Mouse (Mus musculus) adrenal gland, postnatal 25 days (tissue): ENCODE measurements around the gene Ndufb4. TPM values are rescaled to one million over a fixed set of nuclear protein-coding genes. Genes with fewer than 3 reads are reported as not detected.
A peak's percentile ranks its signal among the peaks of the same experiment; 100 is the strongest.
"Not testable (repeated sequence)": the region's sequence is repeated elsewhere in the genome, so short reads cannot be mapped to it uniquely, and the experiment has no call there.

Experiments
- DNase-seq: peaks from one replicate; pipeline ENCODE4 v3.0.0; 2021; ENCODE audit warnings: mixed read lengths
- total RNA-seq: library from RNA; stranded (reverse); gene quantifications from 2 replicates; pipeline ENCODE4 v1.2.3, GENCODE M21; 2021

The Ndufb4 gene
- total RNA-seq, 1 experiment from 2014 or later, result 145 TPM

GRCm38 (mm10) chr16:37680216-37680615 is 26.0 kb upstream of the Ndufb4 start:
- DNase-seq, result no peak

GRCm38 (mm10) chr16:37677586-37677985 is 23.3 kb upstream of the Ndufb4 start:
- no peak for DNase-seq

- DNase-seq, result no peak
Observed at GRCm38 (mm10) chr16:37676677-37677072, 22.4 kb upstream of the Ndufb4 start.

- DNase-seq, result peak; percentile 42
Observed at GRCm38 (mm10) chr16:37676024-37676676, 21.9 kb upstream of the Ndufb4 start.

GRCm38 (mm10) chr16:37675326-37675725 is 21.1 kb upstream of the Ndufb4 start:
- DNase-seq, result no peak

- DNase-seq, result no peak
Observed at GRCm38 (mm10) chr16:37670666-37671283, 16.5 kb upstream of the Ndufb4 start.

- DNase-seq, result no peak
Observed at GRCm38 (mm10) chr16:37665394-37665935, 11.2 kb upstream of the Ndufb4 start.

GRCm38 (mm10) chr16:37663643-37664459 is 9.6 kb upstream of the Ndufb4 start:
- DNase-seq, result no peak

- DNase-seq, result no peak
Observed at GRCm38 (mm10) chr16:37656796-37657195, 2.5 kb upstream of the Ndufb4 start.

- no peak for DNase-seq
Observed at GRCm38 (mm10) chr16:37655756-37656347, 1.6 kb upstream of the Ndufb4 start.

- DNase-seq, result no peak
Observed at GRCm38 (mm10) chr16:37654831-37655455, 690 bp upstream of the Ndufb4 start.

- DNase-seq, result no peak
Observed at GRCm38 (mm10) chr16:37653058-37653457, 1.2 kb downstream of the Ndufb4 start.

GRCm38 (mm10) chr16:37652654-37653053 is 1.6 kb downstream of the Ndufb4 start:
- no peak for DNase-seq

GRCm38 (mm10) chr16:37651467-37651866 is 2.8 kb downstream of the Ndufb4 start:
- no peak for DNase-seq

GRCm38 (mm10) chr16:37649068-37649467 is 5.2 kb downstream of the Ndufb4 start:
- DNase-seq, result no peak

- DNase-seq, result no peak
Observed at GRCm38 (mm10) chr16:37647936-37648335, 6.3 kb downstream of the Ndufb4 start.

- no peak for DNase-seq
Observed at GRCm38 (mm10) chr16:37647067-37647466, 7.2 kb downstream of the Ndufb4 start.

GRCm38 (mm10) chr16:37645799-37646198 is 8.5 kb downstream of the Ndufb4 start:
- no peak for DNase-seq

GRCm38 (mm10) chr16:37645211-37645610 is 9.0 kb downstream of the Ndufb4 start:
- no peak for DNase-seq

- DNase-seq, result no peak
Observed at GRCm38 (mm10) chr16:37644486-37644885, 9.8 kb downstream of the Ndufb4 start.

GRCm38 (mm10) chr16:37640522-37640921 is 13.7 kb downstream of the Ndufb4 start:
- DNase-seq, result not testable (repeated sequence)

GRCm38 (mm10) chr16:37637802-37638201 is 16.5 kb downstream of the Ndufb4 start:
- DNase-seq, result no peak
